ENCODE assay signal across 28 mouse cellular contexts in the genomic region with DNA sequence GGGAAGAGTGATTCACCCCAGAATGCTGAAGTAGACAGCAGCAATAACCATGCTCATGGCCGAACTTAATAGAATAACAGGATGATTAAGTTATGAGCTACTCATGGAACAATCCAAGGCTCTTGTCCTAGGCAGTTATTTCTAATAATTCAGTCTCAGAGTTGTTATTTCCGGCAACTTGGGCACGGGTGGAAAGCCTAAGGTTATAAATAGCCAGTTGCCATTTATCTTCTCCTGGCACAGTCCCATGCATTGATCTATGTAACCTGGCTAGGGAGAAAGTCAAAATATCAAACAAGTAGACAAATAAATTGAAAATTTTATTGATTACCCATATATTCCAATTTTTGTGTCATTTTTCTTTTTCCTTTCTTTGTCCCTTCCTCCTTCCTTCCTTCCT.
"Had no signal": no experiment of that assay in that cellular context is flagged by ENCODE, and none has a peak within 500 bp of the region (broad histone marks: within the 10 kb centered on the region; RNA-seq: fewer than 3 reads in every experiment).

No protein-coding gene starts in this region.

- H3K27ac ChIP-seq: embryonic facial prominence, embryonic 10.5 days; embryonic facial prominence, embryonic 12.5 days; embryonic facial prominence, embryonic 13.5 days; embryonic facial prominence, embryonic 15.5 days; forebrain, embryonic 10.5 days; forebrain, embryonic 12.5 days; forebrain, embryonic 13.5 days; forebrain, embryonic 15.5 days; gastrocnemius, adult 2 months; heart, adult 2 months had no signal

- H3K9ac ChIP-seq: embryonic facial prominence, embryonic 12.5 days; embryonic facial prominence, embryonic 13.5 days; embryonic facial prominence, embryonic 15.5 days; forebrain, embryonic 12.5 days; forebrain, embryonic 13.5 days; forebrain, embryonic 15.5 days; forebrain, postnatal 0 days had no signal

- H3K4me3 ChIP-seq: embryonic facial prominence, embryonic 10.5 days; embryonic facial prominence, embryonic 12.5 days; embryonic facial prominence, embryonic 13.5 days; embryonic facial prominence, embryonic 15.5 days; erythroblast, embryonic 14.5 days; forebrain, embryonic 10.5 days; forebrain, embryonic 12.5 days; forebrain, embryonic 13.5 days; forebrain, embryonic 15.5 days; gastrocnemius, adult 2 months; heart, adult 2 months had no signal

- H3K27me3 ChIP-seq: embryonic facial prominence, embryonic 12.5 days; embryonic facial prominence, embryonic 13.5 days; embryonic facial prominence, embryonic 15.5 days; forebrain, embryonic 12.5 days; forebrain, embryonic 13.5 days; forebrain, embryonic 15.5 days had no signal

- DNase-seq: cerebellum, adult 2 months; cerebellum, adult 8-10 months; cerebellum, adult 9-10 months; cerebellum, adult 9-11 months; cerebellum, postnatal 10 days; cerebellum, postnatal 14 days; cerebellum, postnatal 25 days; cerebellum, postnatal 36 days; embryo, embryonic 11 days; forebrain, postnatal 0 days; gastrocnemius, adult 2 months; gastrocnemius, postnatal 10 days; gastrocnemius, postnatal 14 days; gastrocnemius, postnatal 25 days; gastrocnemius, postnatal 36 days; heart, adult 18-20 months; heart, adult 2 months had no signal

- H3K9me3 ChIP-seq: embryonic facial prominence, embryonic 10.5 days; embryonic facial prominence, embryonic 12.5 days; embryonic facial prominence, embryonic 13.5 days; embryonic facial prominence, embryonic 15.5 days; forebrain, embryonic 10.5 days; forebrain, embryonic 12.5 days; forebrain, embryonic 15.5 days had no signal

- H3K4me1 ChIP-seq: embryonic facial prominence, embryonic 10.5 days; embryonic facial prominence, embryonic 12.5 days; embryonic facial prominence, embryonic 13.5 days; embryonic facial prominence, embryonic 15.5 days; forebrain, embryonic 10.5 days; forebrain, embryonic 12.5 days; forebrain, embryonic 13.5 days; forebrain, embryonic 15.5 days had no signal

- H3K4me2 ChIP-seq: embryonic facial prominence, embryonic 12.5 days; embryonic facial prominence, embryonic 13.5 days; embryonic facial prominence, embryonic 15.5 days; forebrain, embryonic 12.5 days; forebrain, embryonic 13.5 days; forebrain, embryonic 15.5 days had no signal

- H3K36me3 ChIP-seq: embryonic facial prominence, embryonic 10.5 days; embryonic facial prominence, embryonic 12.5 days; embryonic facial prominence, embryonic 13.5 days; embryonic facial prominence, embryonic 15.5 days; forebrain, embryonic 10.5 days; forebrain, embryonic 12.5 days; forebrain, embryonic 15.5 days had no signal

- ATAC-seq: forebrain, embryonic 13.5 days; forebrain, embryonic 14.5 days; forebrain, embryonic 15.5 days; forebrain, embryonic 16.5 days; forebrain, postnatal 0 days had no signal
